Comparison of ENCODE assay signal across 25 mouse cellular contexts in the genomic region with DNA sequence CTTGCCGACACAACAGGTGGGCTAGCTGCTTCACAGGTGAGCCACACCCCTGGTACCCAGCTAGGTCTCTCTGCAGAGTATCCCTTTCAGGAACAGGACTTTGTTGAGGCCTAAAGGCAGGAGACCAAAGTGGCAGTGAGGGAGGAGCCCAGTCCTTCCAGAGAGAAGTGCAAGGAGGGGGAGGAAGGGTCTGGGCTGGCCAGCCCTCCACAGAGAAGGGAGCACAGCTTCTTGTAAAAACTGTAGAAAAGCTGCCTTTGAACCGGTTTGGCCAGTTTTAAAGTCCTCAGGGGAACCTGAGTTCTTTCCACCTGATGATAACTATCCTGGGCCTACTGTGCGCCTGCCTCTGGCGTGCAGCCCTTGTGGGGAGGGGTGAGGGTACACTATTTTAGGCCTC. TPM values are rescaled to one million over a fixed set of nuclear protein-coding genes. Genes with fewer than 3 reads are reported as not detected.
DNase-seq lines count a peak whose midpoint lies in the region; ATAC-seq lines count a peak whose summit lies in the region.
"Had no signal": no experiment of that assay in that cellular context is flagged by ENCODE, and none has a peak within 500 bp of the region (broad histone marks: within the 10 kb centered on the region; RNA-seq: fewer than 3 reads in every experiment).

No protein-coding gene starts in this region.

- no peak; the same call in 1 of the 2 replicates for ATAC-seq in limb, embryonic 12.5 days (ENCODE audit: insufficient number of reproducible peaks, insufficient read depth, low FRiP score, low TSS enrichment, low read depth)
- ATAC-seq: forebrain, embryonic 13.5 days; hindbrain, embryonic 16.5 days; liver, postnatal 0 days; midbrain, embryonic 15.5 days; Patski had no signal

- no peaks in the 10 kb centered on the region for H3K9me3 ChIP-seq in limb, embryonic 12.5 days
- no peaks in the 10 kb centered on the region for H3K9me3 ChIP-seq in limb, embryonic 10.5 days (replicated peaks)
- H3K9me3 ChIP-seq: forebrain, embryonic 13.5 days; heart, embryonic 13.5 days; midbrain, embryonic 15.5 days had no signal

- peak; percentile 36 for DNase-seq in embryo, embryonic 10 days (ENCODE audit: low spot score)
- no peak for DNase-seq in embryo, embryonic 10.5 days (ENCODE audit: low spot score)
- no peak for DNase-seq in limb, embryonic 10.5 days (ENCODE audit: low spot score)
- DNase-seq in urinary bladder, postnatal 14 days (ENCODE audit: low spot score), result peak; percentile 58
- no peak for DNase-seq in urinary bladder, adult 18-20 months (ENCODE audit: low spot score in 2 of 2)
- no peak for DNase-seq in left cerebral cortex, adult 11 months (ENCODE audit: low spot score)
- DNase-seq in embryo, embryonic 11 days, result no peak
- DNase-seq: adrenal gland, adult 8-10 months; cerebellum, adult 9-10 months; gastrocnemius, postnatal 14 days; heart, adult 18-20 months; liver, postnatal 0 days; right cerebral cortex, postnatal 14 days; thymus, postnatal 14 days had no signal

- H3K27me3 ChIP-seq in limb, embryonic 12.5 days, result peaks cover 27% of the 10 kb centered on the region
- peaks cover 25% of the 10 kb centered on the region for H3K27me3 ChIP-seq in limb, embryonic 10.5 days (ENCODE audit: low read depth, poor library complexity, severe bottlenecking)
- H3K27me3 ChIP-seq: forebrain, embryonic 13.5 days; midbrain, embryonic 15.5 days; Patski had no signal

- no peak overlapping the region for H3K4me2 ChIP-seq in limb, embryonic 12.5 days
- H3K4me2 ChIP-seq: forebrain, embryonic 13.5 days; heart, embryonic 13.5 days; midbrain, embryonic 15.5 days had no signal

- H3K4me1 ChIP-seq in limb, embryonic 12.5 days (replicated peaks), result peaks cover 12% of the 10 kb centered on the region
- H3K4me1 ChIP-seq in limb, embryonic 10.5 days, result peaks cover 16% of the 10 kb centered on the region

- H3K27ac ChIP-seq in limb, embryonic 12.5 days, result 0 out of 2 replicates have a peak overlapping the region, but pooled peaks have one; percentile 23
- no peak overlapping the region for H3K27ac ChIP-seq in limb, embryonic 10.5 days
- H3K27ac ChIP-seq: forebrain, embryonic 13.5 days; heart, embryonic 13.5 days; midbrain, embryonic 15.5 days had no signal

- no peaks in the 10 kb centered on the region for H3K36me3 ChIP-seq in limb, embryonic 12.5 days
- no peaks in the 10 kb centered on the region for H3K36me3 ChIP-seq in limb, embryonic 10.5 days
- H3K36me3 ChIP-seq: heart, embryonic 13.5 days; midbrain, embryonic 15.5 days had no signal

- H3K4me3 ChIP-seq in limb, embryonic 12.5 days (replicated peaks), result no peak overlapping the region
- H3K4me3 ChIP-seq in limb, embryonic 10.5 days, result no peak overlapping the region
- H3K4me3 ChIP-seq: forebrain, embryonic 13.5 days; heart, embryonic 13.5 days; midbrain, embryonic 15.5 days; myocyte had no signal

- 50% methylated on average over 4 of the region's 4 CpGs for WGBS in limb, embryonic 12.5 days
- 67% methylated on average over 4 of the region's 4 CpGs for WGBS in limb, embryonic 10.5 days

- H3K9ac ChIP-seq in limb, embryonic 12.5 days (replicated peaks), result no peak overlapping the region
- H3K9ac ChIP-seq: forebrain, embryonic 13.5 days; heart, embryonic 13.5 days; liver, postnatal 0 days; midbrain, embryonic 15.5 days had no signal

RNA-seq across cellular contexts. Expression of a gene that starts 16.4 kb away (rescaled TPM):
- polyA plus RNA-seq in limb, embryonic 12.5 days (2016; fragmentation: Nextera tagmentation; extraction: Ambion mirVana), result not detected in 2 replicates
- polyA plus RNA-seq in limb, embryonic 10.5 days (2016; fragmentation: Nextera tagmentation; extraction: Ambion mirVana), result not detected in 2 replicates
- polyA plus RNA-seq: cortical plate, adult 2 months; forebrain, embryonic 13.5 days; heart, embryonic 13.5 days; hindbrain, embryonic 16.5 days; kidney, embryonic 14.5 days; liver, adult 2 months; liver, postnatal 0 days; midbrain, embryonic 15.5 days; myocyte; Patski; spleen, adult 2 months had no signal

Comparison
In these comparisons a context has a peak if more than half of its experiments do, and no peak if none do; other contexts are left out.
1. DNase-seq: peak in embryo, embryonic 10 days (single experiment) and urinary bladder, postnatal 14 days (single experiment); none in embryo, embryonic 10.5 days (single experiment), limb, embryonic 10.5 days (single experiment), urinary bladder, adult 18-20 months (0 of 2), left cerebral cortex, adult 11 months (single experiment) and embryo, embryonic 11 days (single experiment).